Mouse (Mus musculus) activated CD4-positive, CD25-positive, alpha-beta regulatory T cell, adult 4 months (primary cell): Measurements from ENCODE around the gene Mrpl50. TPM values are rescaled to one million over a fixed set of nuclear protein-coding genes. Genes with fewer than 3 reads are reported as not detected.
"Not testable (repeated sequence)": the region's sequence is repeated elsewhere in the genome, so short reads cannot be mapped to it uniquely, and the experiment has no call there.

ENCODE experiments used
- ATAC-seq: one replicate; pipeline ENCODE4 v1.8.0; 2017
- polyA plus RNA-seq, 2 experiments: library from polyadenylated mRNA; unstranded; fragments of 100-300 nt; shearing (Covaris generic); gene quantifications; one replicate each; pipeline ENCODE4 v1.2.1; 2017

Mrpl50 gene
- 10 to 100 TPM; 29.9 to 30.4 TPM for polyA plus RNA-seq

GRCm38 (mm10) chr4:49520572-49521340 is at the start of gene Mrpl50, which contains the start of gene Zfp189:
Gene Mrpl50, minus strand, starts transcription at chr4:49521093.
Gene Zfp189, plus strand, starts transcription at chr4:49521176.
- ATAC-seq: peak; percentile 100

GRCm38 (mm10) chr4:49567613-49568012 is 46.7 kb upstream of the Mrpl50 start:
- ATAC-seq: peak; percentile 79

GRCm38 (mm10) chr4:49559915-49560772 is 39.3 kb upstream of the Mrpl50 start:
- no peak for ATAC-seq

DNA sequence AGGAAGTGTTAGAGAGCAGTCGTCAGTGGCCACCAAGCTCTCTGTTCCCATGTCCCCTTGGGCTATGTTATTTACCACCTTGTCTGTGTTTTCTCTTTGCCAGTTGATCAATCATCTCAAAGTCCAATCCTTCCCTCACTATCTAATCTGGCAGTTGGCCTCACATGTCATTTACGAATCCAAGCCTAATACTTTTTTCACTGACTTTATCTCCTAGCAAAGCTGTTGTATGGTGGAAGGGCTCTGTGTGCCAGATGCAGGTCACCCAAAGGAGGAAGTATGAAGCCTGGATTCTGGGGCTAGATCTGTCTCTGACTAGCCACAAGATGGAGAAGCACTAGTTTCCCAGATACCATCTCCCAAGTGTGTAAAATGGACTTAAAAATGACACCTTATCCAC is 37.3 kb upstream of the Mrpl50 start:
- ATAC-seq: no peak

GRCm38 (mm10) chr4:49557375-49557774 is 36.5 kb upstream of the Mrpl50 start:
- no peak for ATAC-seq

- no peak for ATAC-seq
These were observed 32.5 kb upstream of the Mrpl50 start for GRCm38 (mm10) chr4:49553380-49553779.

DNA sequence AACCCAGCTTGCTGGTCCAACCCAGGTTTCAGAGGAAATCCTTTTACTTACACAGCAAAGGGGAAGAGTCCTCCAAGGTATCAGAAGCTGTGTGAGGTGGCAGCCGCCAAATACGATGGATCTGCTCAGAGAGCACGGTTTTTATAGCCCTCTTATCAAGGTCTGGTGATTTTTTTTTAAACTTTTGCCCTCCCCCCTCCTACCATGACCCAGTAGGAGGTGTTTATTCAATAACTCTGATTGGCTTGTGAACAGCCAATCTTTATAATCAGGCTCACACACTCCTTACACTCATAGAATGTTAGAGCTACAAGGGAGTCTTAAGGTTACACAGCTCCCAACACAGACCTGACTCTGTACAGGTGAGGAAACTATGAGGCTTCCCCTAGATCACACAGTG is 28.5 kb upstream of the Mrpl50 start, which contains the start of gene Aldob:
Aldob (minus strand) TSS at position 164 of the 400 bp plus-strand sequence.
- no peak for ATAC-seq

GRCm38 (mm10) chr4:49547544-49548219 is 26.8 kb upstream of the Mrpl50 start:
- ATAC-seq: no peak

- ATAC-seq: no peak
These were observed 26.1 kb upstream of the Mrpl50 start for GRCm38 (mm10) chr4:49546873-49547543.

- no peak for ATAC-seq
These were observed 25.1 kb upstream of the Mrpl50 start for GRCm38 (mm10) chr4:49546026-49546425.

DNA sequence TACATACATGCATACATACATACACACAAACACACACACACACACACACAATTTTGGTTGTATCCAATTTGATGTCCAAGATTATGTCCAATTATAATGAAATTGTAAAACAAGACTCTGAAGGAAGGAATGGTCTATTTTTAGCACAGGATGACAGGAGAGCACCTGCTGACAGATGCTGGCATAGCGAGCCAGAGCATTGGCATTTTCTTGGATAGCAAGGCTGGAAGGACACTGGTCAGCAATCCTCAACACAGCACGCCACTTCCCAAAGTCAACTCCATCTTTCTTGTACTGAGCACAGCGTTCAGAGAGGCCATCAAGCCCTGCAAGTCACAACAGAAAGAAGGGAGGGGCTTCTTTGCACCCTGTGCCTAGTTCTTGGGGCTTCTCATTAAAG is 20.1 kb upstream of the Mrpl50 start:
- no peak for ATAC-seq

- no peak for ATAC-seq
These were observed 18.8 kb upstream of the Mrpl50 start for GRCm38 (mm10) chr4:49539665-49540064.

- ATAC-seq: no peak
These were observed 15.8 kb upstream of the Mrpl50 start for GRCm38 (mm10) chr4:49536671-49537070.

GRCm38 (mm10) chr4:49535675-49536294 is 14.9 kb upstream of the Mrpl50 start:
- no peak for ATAC-seq

GRCm38 (mm10) chr4:49535036-49535435 is 14.1 kb upstream of the Mrpl50 start:
- no peak for ATAC-seq

- no peak for ATAC-seq
These were observed 1.7 kb upstream of the Mrpl50 start for GRCm38 (mm10) chr4:49522576-49522975.

DNA sequence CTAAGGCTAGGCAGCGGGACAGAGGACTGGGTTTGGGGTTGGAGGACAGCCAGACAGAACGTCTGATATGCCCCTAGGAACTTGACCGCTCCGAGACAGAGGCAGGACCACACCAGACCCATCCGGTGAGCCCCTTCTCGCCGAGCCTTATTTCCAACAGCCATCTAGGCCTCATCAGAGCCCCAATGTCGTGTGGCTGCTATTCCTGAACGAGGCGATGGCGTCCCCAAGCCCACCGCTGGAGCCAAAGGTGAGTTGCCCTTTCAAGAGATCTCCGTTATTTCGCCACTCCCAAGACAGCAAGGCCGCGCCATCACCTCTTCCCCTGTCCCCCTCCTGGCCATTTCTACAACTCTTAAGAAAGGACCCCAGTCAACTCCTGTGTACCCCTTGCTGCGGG is 453 bp upstream of the Mrpl50 start:
- ATAC-seq: no peak

DNA sequence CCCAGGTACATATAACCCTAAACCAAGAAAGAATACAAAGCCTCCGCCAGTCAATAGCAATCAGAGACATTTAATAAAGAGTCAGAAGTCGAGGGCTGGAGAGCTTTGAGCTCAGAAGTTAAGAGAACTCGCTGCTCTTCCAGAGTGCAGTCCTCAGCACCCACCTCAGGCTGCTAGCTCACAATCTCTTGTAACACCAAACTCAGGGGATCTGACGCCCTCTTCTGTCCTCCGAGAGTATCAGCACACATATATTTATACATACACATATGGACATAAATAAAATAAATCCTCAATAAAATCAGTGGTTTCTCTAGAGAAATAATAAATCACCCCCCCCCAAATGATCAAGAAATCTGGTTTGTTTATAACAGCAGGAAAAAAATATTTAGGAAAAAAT is 1.4 kb downstream of the Mrpl50 start:
- ATAC-seq: no peak

DNA sequence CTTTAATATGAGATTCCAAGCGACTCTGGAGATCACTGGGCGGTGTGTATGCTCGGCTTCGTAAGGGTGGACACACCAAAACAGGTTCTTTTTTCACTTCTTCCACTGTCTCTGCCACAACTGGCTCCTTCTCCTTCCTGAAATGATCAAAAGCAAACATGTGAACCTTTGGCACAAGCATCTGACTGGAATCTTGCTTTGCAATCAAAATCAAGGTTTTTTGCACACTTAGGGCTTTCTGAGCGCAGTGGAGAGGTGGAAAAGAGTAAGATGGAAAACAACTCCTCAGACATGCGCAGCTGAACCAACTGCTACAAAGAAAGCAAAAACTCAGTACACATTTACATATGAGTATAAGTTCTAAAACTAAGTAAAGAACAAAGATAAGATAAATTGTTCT is 6.5 kb downstream of the Mrpl50 start:
- no peak for ATAC-seq

GRCm38 (mm10) chr4:49512636-49513035 is 8.3 kb downstream of the Mrpl50 start:
- ATAC-seq: no peak

DNA sequence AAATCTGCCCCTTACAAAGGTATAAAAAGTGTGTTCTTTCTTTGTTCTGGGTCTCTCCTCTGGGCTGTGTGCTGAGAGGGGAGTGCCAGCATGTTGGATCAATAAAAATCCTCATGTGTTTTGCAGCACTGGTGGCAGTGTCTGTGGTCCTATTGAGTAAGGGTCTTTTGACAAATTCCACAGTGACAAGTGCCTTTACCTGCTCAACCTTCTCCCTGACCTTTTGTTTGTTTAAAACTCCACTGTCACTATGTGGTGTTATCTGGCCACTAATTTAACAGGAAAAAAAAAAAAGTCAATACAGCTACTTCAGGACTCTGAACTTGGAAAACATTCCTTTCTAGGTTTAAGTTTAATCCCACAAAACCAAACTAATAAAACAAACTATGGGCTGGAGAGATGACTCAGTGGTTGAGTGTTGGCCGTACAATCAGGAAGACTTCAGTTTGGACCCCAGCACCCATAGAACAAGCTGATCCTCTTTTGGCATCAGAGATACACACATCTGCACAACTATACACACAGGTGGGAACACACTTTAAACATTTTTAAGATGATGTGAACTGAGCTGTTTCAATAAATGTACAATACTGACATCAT is 10.6 kb downstream of the Mrpl50 start:
- not testable (repeated sequence) for ATAC-seq

- ATAC-seq: no peak
These were observed 11.7 kb downstream of the Mrpl50 start for GRCm38 (mm10) chr4:49509183-49509582.
